Mouse (Mus musculus) kidney, embryonic 14.5 days (tissue): ENCODE results near the gene Tmem263. TPM values are rescaled to one million over a fixed set of nuclear protein-coding genes. Genes with fewer than 3 reads are reported as not detected.

ENCODE experiments used
- ATAC-seq: fragments of 200-750 bp; cut with Nextera tagmentation; 2 replicates; pipeline ENCODE4 v1.8.0; 2017; ENCODE audit warnings: moderate number of reproducible peaks, mild to moderate bottlenecking, moderate TSS enrichment, moderate library complexity; ENCODE audit not compliant: low FRiP score, low TSS enrichment
- H3K27ac ChIP-seq: fragments of 300-500 bp; sonication (generic); 2 replicates; pipeline ENCODE4 v1.5.1; 2014; ENCODE audit warnings: low read depth, mild to moderate bottlenecking, low read length, moderate library complexity, mixed read lengths
- H3K27me3 ChIP-seq: fragments of 300-500 bp; sonication (generic); 2 replicates; pipeline ENCODE4 v1.6.1; 2014; ENCODE audit warnings: mild to moderate bottlenecking, low read length; ENCODE audit not compliant: control insufficient read depth, insufficient read depth
- H3K36me3 ChIP-seq: fragments of 300-500 bp; sonication (generic); 2 replicates; pipeline ENCODE4 v1.6.1; 2014; ENCODE audit warnings: low read length, mixed read lengths; ENCODE audit not compliant: control insufficient read depth, insufficient read depth
- H3K4me1 ChIP-seq: fragments of 300-500 bp; sonication (generic); 2 replicates; pipeline ENCODE4 v1.6.1; 2014; ENCODE audit warnings: low read length, mixed read lengths; ENCODE audit not compliant: control insufficient read depth, insufficient read depth
- H3K4me2 ChIP-seq: fragments of 300-500 bp; sonication (generic); replicated peaks from 2 replicates; pipeline ENCODE4 v1.6.1; 2014; ENCODE audit warnings: low read depth, mild to moderate bottlenecking, low read length
- H3K4me3 ChIP-seq: fragments of 300-500 bp; sonication (generic); 2 replicates; pipeline ENCODE4 v1.5.1; 2014; ENCODE audit warnings: mild to moderate bottlenecking, low read length
- H3K9ac ChIP-seq: fragments of 300-500 bp; sonication (generic); 2 replicates; pipeline ENCODE4 v1.6.1; 2014; ENCODE audit warnings: low read depth, mild to moderate bottlenecking, low read length, moderate library complexity
- H3K9me3 ChIP-seq: fragments of 300-500 bp; sonication (generic); 2 replicates; pipeline ENCODE4 v1.6.1; 2016; ENCODE audit warnings: low read length; ENCODE audit not compliant: control insufficient read depth
- WGBS: fragments of 180-500 bp; shearing (Covaris S2); extraction: QIAGEN DNeasy Blood & Tissue Kit; methylation state at CpG from one replicate; pipeline ENCODE4 v1.1.7; 2014; 5-methylcytosine and 5-hydroxymethylcytosine counted together
- polyA plus RNA-seq: library from polyadenylated mRNA; unstranded; fragments of >200 nt; fragmentation: Nextera tagmentation; extraction: Ambion mirVana; gene quantifications from 2 replicates; pipeline ENCODE4 v1.2.1, GENCODE M21; 2014

Tmem263 gene
- 50.8 and 75.9 TPM in 2 replicates for polyA plus RNA-seq

DNA sequence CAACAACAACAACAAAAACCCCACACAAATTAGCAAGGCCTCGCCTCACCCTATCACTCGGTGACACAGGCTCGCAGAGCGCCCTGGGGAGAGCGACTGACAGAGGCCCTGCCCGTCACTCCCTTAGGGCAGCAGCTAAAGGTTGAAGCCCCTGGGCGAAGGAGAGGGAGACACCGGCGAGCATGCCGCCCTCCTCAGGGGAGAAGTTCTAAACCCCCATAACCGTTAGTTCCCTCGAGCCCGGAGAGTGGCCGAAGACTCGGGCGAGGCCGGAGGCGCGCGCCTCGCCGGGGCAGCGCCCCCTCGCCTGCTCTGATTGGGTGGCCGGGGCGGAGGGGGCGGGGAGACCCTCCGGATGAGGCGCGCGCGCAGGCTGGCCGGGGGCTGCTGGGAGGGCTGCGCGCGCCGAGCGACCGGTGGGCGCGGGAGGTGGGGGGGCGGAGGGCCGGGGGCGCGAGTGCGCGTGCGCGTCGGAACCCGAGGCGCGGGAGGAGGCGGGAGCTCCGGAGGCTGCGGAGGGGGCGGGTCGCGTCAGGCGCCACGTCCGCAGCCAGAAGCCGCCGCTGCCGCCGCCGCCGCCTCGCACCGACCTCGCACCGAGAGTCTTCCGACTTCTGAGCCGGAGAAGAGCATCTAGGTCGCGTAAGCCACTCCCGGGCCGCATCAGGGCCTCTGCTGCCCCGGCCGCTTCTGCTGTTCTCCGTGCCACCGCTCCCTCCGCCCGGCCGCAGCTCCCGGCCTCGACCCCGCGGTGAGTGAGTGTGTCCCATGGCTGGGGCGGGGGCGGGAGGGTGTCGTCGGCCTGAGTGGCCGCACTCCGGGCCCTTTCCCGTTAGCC is at the start of gene Tmem263, which contains the start of gene Fhl4:
Gene Tmem263, plus strand, starts transcription at position 381 of the 838 bp plus-strand sequence.
Gene Fhl4, minus strand, starts transcription at position 249 of the 838 bp plus-strand sequence.
- H3K4me3 ChIP-seq = peak within 1 kb of the TSS; percentile 95
- no peaks in the 10 kb centered on the region for H3K27me3 ChIP-seq
- WGBS = under 1% methylated on average over 66 of the region's 96 CpGs
- H3K36me3 ChIP-seq = no peaks in the 10 kb centered on the region
- no peaks in the 10 kb centered on the region for H3K9me3 ChIP-seq
- peak within 1 kb of the TSS; percentile 92 for H3K9ac ChIP-seq
- H3K4me1 ChIP-seq = 0 out of 2 replicates have a peak, but pooled peaks cover 3% of the 10 kb centered on the region
- ATAC-seq = peak; percentile 98
- peak within 1 kb of the TSS; percentile 82 for H3K27ac ChIP-seq
- H3K4me2 ChIP-seq = peak within 1 kb of the TSS; percentile 70

GRCm38 (mm10) chr10:85054876-85055275 is 47.6 kb upstream of the Tmem263 start:
- WGBS = 94% methylated on average over 2 of the region's 2 CpGs
- H3K9ac ChIP-seq = no peak overlapping the region
- H3K4me2 ChIP-seq = no peak overlapping the region
- no peaks in the 10 kb centered on the region for H3K36me3 ChIP-seq
- no peaks in the 10 kb centered on the region for H3K4me1 ChIP-seq
- H3K27me3 ChIP-seq = no peaks in the 10 kb centered on the region
- H3K4me3 ChIP-seq = no peak overlapping the region
- peaks cover 3% of the 10 kb centered on the region; the same call in 1 of the 2 replicates for H3K9me3 ChIP-seq
- ATAC-seq = no peak
- no peak overlapping the region for H3K27ac ChIP-seq

GRCm38 (mm10) chr10:85071605-85072152 is 30.7 kb upstream of the Tmem263 start:
- no peak overlapping the region for H3K27ac ChIP-seq
- H3K9me3 ChIP-seq = no peaks in the 10 kb centered on the region
- no peaks in the 10 kb centered on the region for H3K36me3 ChIP-seq
- no peaks in the 10 kb centered on the region for H3K4me1 ChIP-seq
- H3K27me3 ChIP-seq = no peaks in the 10 kb centered on the region
- WGBS = 66% methylated on average over 4 of the region's 4 CpGs
- H3K9ac ChIP-seq = no peak overlapping the region
- ATAC-seq = no peak
- H3K4me2 ChIP-seq = no peak overlapping the region
- H3K4me3 ChIP-seq = no peak overlapping the region

- no peaks in the 10 kb centered on the region for H3K27me3 ChIP-seq
- peak overlapping the region; percentile 60; the same call in 1 of the 2 replicates for H3K27ac ChIP-seq
- H3K4me2 ChIP-seq = peak overlapping the region; percentile 70
- H3K36me3 ChIP-seq = no peaks in the 10 kb centered on the region
- peak overlapping the region; percentile 84 for H3K9ac ChIP-seq
- WGBS = 1% methylated on average over 10 of the region's 10 CpGs
- H3K4me1 ChIP-seq = 0 out of 2 replicates have a peak, but pooled peaks cover 3% of the 10 kb centered on the region
- no peaks in the 10 kb centered on the region for H3K9me3 ChIP-seq
- peak overlapping the region; percentile 95 for H3K4me3 ChIP-seq
- peak; percentile 13 for ATAC-seq
Measured at GRCm38 (mm10) chr10:85101841-85102240, 586 bp upstream of the Tmem263 start.

GRCm38 (mm10) chr10:85103085-85103885 is 858 bp downstream of the Tmem263 start:
- WGBS = under 1% methylated on average over 34 of the region's 34 CpGs
- H3K27ac ChIP-seq = peak overlapping the region; percentile 82
- no peaks in the 10 kb centered on the region for H3K27me3 ChIP-seq
- peak overlapping the region; percentile 92 for H3K9ac ChIP-seq
- no peak; the same call in none of the 2 replicates for ATAC-seq
- H3K9me3 ChIP-seq = no peaks in the 10 kb centered on the region
- H3K4me1 ChIP-seq = 0 out of 2 replicates have a peak, but pooled peaks cover 3% of the 10 kb centered on the region
- H3K4me2 ChIP-seq = peak overlapping the region; percentile 70
- peak overlapping the region; percentile 95 for H3K4me3 ChIP-seq
- no peaks in the 10 kb centered on the region for H3K36me3 ChIP-seq

DNA sequence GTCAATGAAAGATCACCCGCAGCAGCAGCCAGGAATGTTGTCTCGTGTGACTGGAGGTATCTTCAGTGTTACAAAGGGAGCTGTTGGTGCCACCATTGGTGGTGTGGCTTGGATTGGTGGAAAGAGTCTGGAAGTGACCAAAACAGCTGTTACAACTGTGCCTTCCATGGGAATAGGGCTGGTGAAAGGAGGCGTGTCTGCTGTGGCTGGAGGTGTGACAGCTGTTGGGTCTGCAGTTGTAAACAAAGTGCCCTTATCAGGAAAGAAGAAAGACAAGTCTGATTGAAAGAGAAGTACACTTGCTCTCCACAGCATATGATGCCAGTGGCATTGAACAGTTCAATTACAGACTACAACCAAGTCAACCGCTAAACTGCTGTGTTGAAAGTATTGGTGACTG is 12.0 kb downstream of the Tmem263 start:
- no peak overlapping the region for H3K27ac ChIP-seq
- no peak for ATAC-seq
- no peaks in the 10 kb centered on the region for H3K9me3 ChIP-seq
- no peak overlapping the region for H3K4me3 ChIP-seq
- H3K9ac ChIP-seq = no peak overlapping the region
- H3K4me2 ChIP-seq = no peak overlapping the region
- H3K27me3 ChIP-seq = no peaks in the 10 kb centered on the region
- peaks cover 20% of the 10 kb centered on the region for H3K36me3 ChIP-seq
- no peaks in the 10 kb centered on the region for H3K4me1 ChIP-seq
- WGBS = 85% methylated on average over 4 of the region's 4 CpGs

DNA sequence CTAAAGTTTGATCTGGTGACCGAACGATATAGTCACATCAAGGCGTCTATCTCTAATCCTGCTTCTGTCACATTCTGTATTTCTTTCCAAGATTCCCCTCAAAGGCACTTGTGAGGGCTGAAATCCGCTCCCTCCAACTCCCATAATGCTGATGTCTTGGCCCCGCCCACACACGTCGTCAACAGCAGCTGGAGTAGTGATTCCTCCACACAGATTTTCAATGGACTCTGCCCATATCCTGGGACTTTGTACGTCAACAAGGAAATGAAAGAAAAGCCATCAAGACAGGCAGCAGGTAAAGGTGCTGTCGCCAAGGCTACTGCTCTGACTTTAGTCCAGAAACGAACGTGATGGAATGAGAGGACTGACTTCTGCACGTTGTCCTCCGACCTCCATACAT is 22.8 kb downstream of the Tmem263 start:
- 88% methylated on average over 13 of the region's 13 CpGs for WGBS
- H3K9me3 ChIP-seq = no peaks in the 10 kb centered on the region
- no peak for ATAC-seq
- H3K4me3 ChIP-seq = no peak overlapping the region
- no peak overlapping the region for H3K27ac ChIP-seq
- no peak overlapping the region for H3K4me2 ChIP-seq
- H3K36me3 ChIP-seq = peaks cover 17% of the 10 kb centered on the region; the same call in 1 of the 2 replicates
- no peak overlapping the region for H3K9ac ChIP-seq
- H3K4me1 ChIP-seq = peaks cover 13% of the 10 kb centered on the region; the same call in 1 of the 2 replicates
- no peaks in the 10 kb centered on the region for H3K27me3 ChIP-seq

DNA sequence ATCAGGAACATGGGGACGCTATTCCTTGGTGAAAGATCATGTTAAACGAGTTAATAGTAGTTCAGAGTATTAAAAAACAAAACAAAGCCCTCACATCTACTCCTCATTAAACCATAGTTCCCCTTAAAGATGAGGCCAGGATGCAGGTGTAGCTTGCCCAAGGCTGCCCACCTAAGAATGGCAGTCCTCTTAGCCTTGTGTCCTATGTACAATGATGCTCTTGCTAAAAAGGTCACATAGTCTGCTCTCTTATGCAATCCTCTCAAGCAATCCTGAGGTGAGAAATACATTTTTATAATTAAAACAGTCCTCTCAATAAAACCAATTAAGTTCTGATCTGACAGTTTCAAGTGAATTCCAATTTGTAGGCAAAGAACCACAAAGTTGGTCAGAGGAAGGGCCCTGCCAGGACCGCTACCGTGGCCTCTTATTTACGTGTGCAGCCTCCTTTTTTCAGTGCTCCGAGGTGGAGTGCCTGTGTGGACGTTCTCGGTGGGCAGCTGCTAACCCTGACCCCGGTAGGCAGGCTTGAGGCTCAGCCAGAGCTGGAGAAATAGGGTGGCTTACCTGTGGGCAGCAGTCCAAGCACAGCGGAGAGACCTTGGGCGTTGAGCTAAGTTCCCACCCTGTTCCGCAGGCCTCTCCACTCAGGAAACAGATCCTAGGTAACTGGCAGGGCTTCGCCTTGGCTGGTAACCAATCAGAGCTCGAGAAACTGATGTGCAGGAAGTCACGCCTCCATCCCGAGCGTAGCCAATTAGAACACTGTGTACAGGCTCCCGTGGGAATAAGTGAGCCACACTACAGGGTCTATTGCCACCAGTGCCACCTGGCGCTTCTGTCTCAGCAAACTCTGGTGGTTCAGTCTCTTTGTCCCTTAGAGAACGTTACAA is 25.2 kb downstream of the Tmem263 start, which contains the start of gene Mterf2:
Gene Mterf2, minus strand, starts transcription at position 633 of the 893 bp plus-strand sequence.
- Histone ChIP-seq H3K27ac (no peak within 1 kb of the TSS), H3K9me3 (no peaks in the 10 kb centered on the region), H3K36me3 (no peaks in the 10 kb centered on the region; the same call in 1 of the 2 replicates), H3K4me2 (peak within 1 kb of the TSS; percentile 59), H3K9ac (peak within 1 kb of the TSS; percentile 74), H3K4me3 (peak within 1 kb of the TSS; percentile 68), H3K27me3 (no peaks in the 10 kb centered on the region), H3K4me1 (peaks cover 13% of the 10 kb centered on the region; the same call in 1 of the 2 replicates)
- 5% methylated on average over 20 of the region's 20 CpGs for WGBS
- peak; percentile 100 for ATAC-seq
